Mouse (Mus musculus): ENCODE data around the gene Shisa9.

The Shisa9 gene

GRCm38 (mm10) chr16:12197611-12198010 lies 213.7 kb downstream of the Shisa9 start:
- no peak for DNase-seq (ENCODE audit: low spot score in 2 of 2)

GRCm38 (mm10) chr16:12201216-12201615 lies 217.3 kb downstream of the Shisa9 start:
- DNase-seq (ENCODE audit: low spot score in 2 of 2), result no peak

GRCm38 (mm10) chr16:12202151-12202550 lies 218.2 kb downstream of the Shisa9 start:
- no peak for DNase-seq (ENCODE audit: low spot score in 2 of 2)

- no peak for DNase-seq (ENCODE audit: low spot score in 2 of 2)
Observed at GRCm38 (mm10) chr16:12203055-12203454, 219.1 kb downstream of the Shisa9 start.

GRCm38 (mm10) chr16:12204423-12204822 lies 220.5 kb downstream of the Shisa9 start:
- no peak for DNase-seq (ENCODE audit: low spot score in 2 of 2)

- no peak for DNase-seq (ENCODE audit: low spot score in 2 of 2)
Observed at GRCm38 (mm10) chr16:12206421-12206950, 222.6 kb downstream of the Shisa9 start.

GRCm38 (mm10) chr16:12206951-12207350 lies 223.0 kb downstream of the Shisa9 start:
- no peak for DNase-seq (ENCODE audit: low spot score in 2 of 2)

- no peak for DNase-seq (ENCODE audit: low spot score in 2 of 2)
Observed at GRCm38 (mm10) chr16:12209355-12209754, 225.4 kb downstream of the Shisa9 start.

- DNase-seq (ENCODE audit: low spot score in 2 of 2), result no peak
Observed at GRCm38 (mm10) chr16:12209819-12210218, 225.9 kb downstream of the Shisa9 start.

- no peak for DNase-seq (ENCODE audit: low spot score in 2 of 2)
Observed at GRCm38 (mm10) chr16:12214018-12214417, 230.1 kb downstream of the Shisa9 start.

GRCm38 (mm10) chr16:12217289-12218150 lies 233.6 kb downstream of the Shisa9 start:
- no peak for DNase-seq (ENCODE audit: low spot score in 2 of 2)

- DNase-seq (ENCODE audit: low spot score in 2 of 2), result no peak
Observed at GRCm38 (mm10) chr16:12218151-12218532, 234.2 kb downstream of the Shisa9 start.

GRCm38 (mm10) chr16:12219821-12220220 lies 235.9 kb downstream of the Shisa9 start:
- no peak for DNase-seq (ENCODE audit: low spot score in 2 of 2)

- DNase-seq (ENCODE audit: low spot score in 2 of 2), result no peak
Observed at GRCm38 (mm10) chr16:12223537-12223936, 239.6 kb downstream of the Shisa9 start.

GRCm38 (mm10) chr16:12226937-12227336 lies 243.0 kb downstream of the Shisa9 start:
- no peak for DNase-seq (ENCODE audit: low spot score in 2 of 2)

GRCm38 (mm10) chr16:12233288-12233687 lies 249.4 kb downstream of the Shisa9 start:
- no peak for DNase-seq (ENCODE audit: low spot score in 2 of 2)

- DNase-seq (ENCODE audit: low spot score in 2 of 2), result no peak
Observed at GRCm38 (mm10) chr16:12234289-12234688, 250.4 kb downstream of the Shisa9 start.

GRCm38 (mm10) chr16:12238611-12239010 lies 254.7 kb downstream of the Shisa9 start:
- DNase-seq (ENCODE audit: low spot score in 2 of 2), result no peak

GRCm38 (mm10) chr16:12259361-12259760 lies 275.4 kb downstream of the Shisa9 start:
- DNase-seq (ENCODE audit: low spot score in 2 of 2), result no peak

- no peak for DNase-seq (ENCODE audit: low spot score in 2 of 2)
Observed at GRCm38 (mm10) chr16:12265828-12266227, 281.9 kb downstream of the Shisa9 start.

- no peak for DNase-seq (ENCODE audit: low spot score in 2 of 2)
Observed at GRCm38 (mm10) chr16:12300523-12300922, 316.6 kb downstream of the Shisa9 start.

GRCm38 (mm10) chr16:12303420-12303819 lies 319.5 kb downstream of the Shisa9 start:
- DNase-seq (ENCODE audit: low spot score in 2 of 2), result no peak

GRCm38 (mm10) chr16:12307318-12307965 lies 323.5 kb downstream of the Shisa9 start:
- no peak for DNase-seq (ENCODE audit: low spot score in 2 of 2)

Measured in spleen, postnatal 36 days (tissue).